Mouse (Mus musculus): ENCODE measurements around the gene Galk2.

GRCm38 (mm10) chr2:125868301-125868700 is 9.4 kb downstream of the Galk2 start:
- no peak for TF ChIP-seq POLR2A (IDR thresholded peaks at IDR 0.05; ENCODE audit: low read depth, low read length)
- no peak for TF ChIP-seq CTCF (conservative IDR thresholded peaks at IDR 0.05; ENCODE audit: insufficient read depth, insufficient read length, low read depth, low read length)

All from kidney, adult 2 months (tissue).